Mouse (Mus musculus) common myeloid progenitor, adult 5-6 weeks (primary cell): Measurements from ENCODE around the gene Rgs9bp. TPM values are rescaled to one million over a fixed set of nuclear protein-coding genes. Genes with fewer than 3 reads are reported as not detected.
"Not testable (repeated sequence)": the region's sequence is repeated elsewhere in the genome, so short reads cannot be mapped to it uniquely, and the experiment has no call there.

ENCODE experiments used
- ATAC-seq: replicated peaks from 2 replicates; pipeline ENCODE4 v1.8.0; 2016; ENCODE audit warnings: low read depth, mild to moderate bottlenecking, moderate TSS enrichment, inconsistent platforms; ENCODE audit not compliant: poor library complexity, severe bottlenecking
- total RNA-seq: library from RNA; stranded (forward); fragments of 200-1000, 187-1606 nt; gene quantifications from 2 replicates; pipeline ENCODE4 v1.2.3, GENCODE M21; 2017

Gene Rgs9bp
- total RNA-seq, 1 experiment from 2014 or later: 1.4 TPM

DNA sequence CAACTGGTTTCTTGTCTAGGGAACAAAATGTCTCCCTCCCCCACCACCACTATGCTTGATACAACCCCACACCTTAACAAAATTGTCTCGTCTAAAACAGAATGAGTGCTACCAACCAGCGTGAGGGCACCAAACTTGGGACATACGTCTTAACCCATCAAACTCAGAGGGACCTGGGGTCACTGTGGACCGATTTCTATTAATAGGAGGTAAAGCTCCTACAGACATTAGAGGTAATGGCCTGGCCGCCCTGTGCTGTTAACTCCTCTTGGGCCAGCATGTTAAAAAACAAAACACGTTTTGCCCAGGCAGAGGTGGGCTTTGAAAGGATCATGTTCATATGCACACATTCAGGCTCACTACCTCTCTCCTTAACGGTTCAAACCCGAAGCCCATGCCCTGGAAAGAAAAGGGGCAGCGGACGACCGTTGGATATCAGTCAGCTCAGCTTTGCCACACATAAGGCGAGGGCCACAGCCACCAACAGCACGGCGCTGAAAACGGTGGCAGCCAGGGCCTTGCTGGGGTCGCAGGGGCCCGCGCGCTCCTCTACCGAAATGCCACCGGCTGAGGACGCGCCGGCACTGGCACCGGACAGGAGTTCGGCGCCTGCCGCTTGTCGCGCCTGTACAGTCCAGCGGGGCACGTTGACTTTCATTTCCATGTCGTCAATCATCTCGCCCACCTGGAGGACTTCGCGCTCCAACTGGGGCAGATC is 1.2 kb downstream of the Rgs9bp start:
- ATAC-seq: no peak

- ATAC-seq: no peak
These were observed 1.8 kb downstream of the Rgs9bp start for GRCm38 (mm10) chr7:35583476-35584025.

DNA sequence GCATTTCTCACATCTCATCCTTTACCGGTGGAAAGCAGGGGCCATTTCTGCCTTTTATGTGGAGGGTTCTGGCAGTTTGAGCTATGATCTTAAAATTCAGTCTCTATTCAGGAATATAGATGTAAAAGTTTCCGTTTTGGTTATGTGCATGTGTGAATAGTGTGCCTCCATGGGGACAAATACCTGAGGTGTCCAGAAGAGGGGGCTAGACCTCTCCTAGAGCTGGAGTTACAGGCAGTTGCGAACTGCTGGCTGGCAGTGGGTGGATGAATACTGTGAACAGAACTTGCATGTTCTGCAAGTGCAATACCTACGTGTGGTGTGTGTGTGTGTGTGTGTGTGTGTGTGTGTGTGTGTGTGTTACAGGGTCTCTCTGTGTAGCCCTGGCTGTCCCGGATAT is 2.7 kb downstream of the Rgs9bp start:
- no peak for ATAC-seq

DNA sequence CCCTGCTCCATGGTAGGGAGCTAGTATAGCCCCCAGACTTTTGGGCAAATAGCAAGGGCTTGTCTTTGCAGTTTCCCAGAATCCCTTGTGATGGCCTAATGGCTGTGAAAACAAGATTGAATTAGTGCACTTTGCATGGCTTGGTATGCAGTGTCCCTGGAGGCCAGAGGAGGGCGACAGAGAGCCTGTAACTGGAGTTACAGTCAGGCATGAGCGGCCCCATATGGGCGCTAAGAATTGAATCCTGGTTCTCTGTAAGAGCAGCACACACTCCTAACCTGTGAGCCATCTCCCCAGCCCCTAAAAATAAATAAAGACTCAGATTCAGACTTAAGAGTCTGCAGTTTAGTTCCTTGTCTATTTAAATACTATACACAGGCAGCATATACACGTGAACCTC is 5.5 kb downstream of the Rgs9bp start:
- peak; percentile 75 for ATAC-seq

- not testable (repeated sequence) for ATAC-seq
These were observed 14.5 kb downstream of the Rgs9bp start for GRCm38 (mm10) chr7:35570883-35571282.

- not testable (repeated sequence) for ATAC-seq
These were observed 15.7 kb downstream of the Rgs9bp start for GRCm38 (mm10) chr7:35569724-35570123.

DNA sequence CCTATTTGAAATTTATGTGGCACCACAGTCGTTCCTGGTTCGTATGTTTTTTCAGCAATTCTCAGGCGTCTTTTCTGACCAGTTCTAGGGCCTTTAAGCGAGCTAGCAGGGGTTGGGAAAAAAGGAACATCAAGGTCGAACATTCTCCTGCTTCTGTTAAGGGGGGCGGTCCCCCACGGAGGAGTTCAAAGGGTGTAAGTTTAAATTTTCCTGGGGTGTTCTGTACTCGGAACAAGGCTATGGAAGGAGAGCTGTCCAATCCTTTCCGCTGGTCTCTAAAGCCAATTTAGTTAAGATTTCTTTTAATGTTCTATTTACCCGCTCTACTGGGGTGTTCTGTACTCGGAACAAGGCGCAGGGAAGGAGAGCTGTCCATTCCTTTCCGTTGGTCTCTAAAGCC is 19.4 kb downstream of the Rgs9bp start:
- ATAC-seq: not testable (repeated sequence)

DNA sequence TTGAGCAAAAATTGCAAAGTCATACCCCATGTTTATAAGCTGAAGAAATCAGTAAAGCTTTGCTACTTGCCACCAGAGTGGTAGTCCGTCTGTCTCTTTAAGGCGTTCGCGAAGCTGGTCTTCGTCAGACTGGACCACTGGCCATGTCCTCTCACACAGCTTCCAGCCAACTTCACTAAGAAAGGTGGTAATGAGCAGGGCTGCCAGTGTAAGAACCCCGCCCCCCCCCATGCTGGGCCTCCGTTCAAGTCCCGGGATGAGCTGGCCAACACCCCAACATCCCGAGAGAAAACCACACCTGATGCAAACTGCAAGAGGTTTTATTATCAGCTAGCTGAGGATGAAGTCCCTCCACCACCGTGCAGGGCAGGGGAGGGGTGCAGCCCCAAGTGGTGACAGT is 20.5 kb downstream of the Rgs9bp start:
- ATAC-seq: not testable (repeated sequence)

GRCm38 (mm10) chr7:35564067-35564865 is 21.1 kb downstream of the Rgs9bp start:
- no peak for ATAC-seq

DNA sequence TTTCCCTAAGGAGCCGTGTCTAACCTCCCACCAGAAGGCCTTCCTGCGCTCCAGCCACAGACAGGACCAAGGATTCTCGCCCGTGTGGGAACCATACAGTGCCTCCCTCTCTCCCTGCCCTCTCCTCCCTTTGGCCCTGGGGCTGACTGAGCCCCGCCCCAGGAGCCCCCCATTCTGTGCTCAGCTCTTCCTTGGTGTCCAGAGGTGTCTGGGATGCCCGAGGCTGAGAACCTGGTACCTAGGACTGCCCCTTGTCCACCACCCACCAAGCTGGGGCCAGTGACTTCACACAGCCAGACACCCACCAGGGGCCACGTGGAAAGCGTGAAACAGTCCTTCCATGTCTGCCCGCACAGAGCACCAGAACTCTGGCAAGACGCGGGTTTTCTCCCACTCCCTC is 22.3 kb downstream of the Rgs9bp start:
- ATAC-seq: no peak

GRCm38 (mm10) chr7:35559838-35560237 is 25.5 kb downstream of the Rgs9bp start:
- ATAC-seq: peak; percentile 15; the same call in 1 of the 2 replicates

DNA sequence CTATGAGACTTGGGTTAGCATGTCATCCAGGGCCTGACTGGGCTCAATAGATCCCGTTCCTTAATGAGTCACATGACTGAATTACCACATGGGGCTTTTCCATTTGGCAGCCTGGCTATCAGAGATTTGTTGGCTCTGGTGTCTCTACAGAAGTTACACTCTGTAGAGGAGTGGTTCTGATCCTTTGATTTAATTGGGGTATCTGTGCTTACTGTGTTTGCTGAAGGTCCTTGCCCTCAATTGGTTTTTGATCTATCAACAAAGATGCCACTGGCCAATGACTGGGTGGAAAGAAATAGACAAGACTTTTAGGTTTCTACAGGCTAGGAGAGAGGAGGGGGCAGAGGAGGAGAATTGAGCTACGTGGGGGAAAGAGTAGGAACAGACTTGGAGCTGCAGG is 26.7 kb downstream of the Rgs9bp start:
- ATAC-seq: no peak

DNA sequence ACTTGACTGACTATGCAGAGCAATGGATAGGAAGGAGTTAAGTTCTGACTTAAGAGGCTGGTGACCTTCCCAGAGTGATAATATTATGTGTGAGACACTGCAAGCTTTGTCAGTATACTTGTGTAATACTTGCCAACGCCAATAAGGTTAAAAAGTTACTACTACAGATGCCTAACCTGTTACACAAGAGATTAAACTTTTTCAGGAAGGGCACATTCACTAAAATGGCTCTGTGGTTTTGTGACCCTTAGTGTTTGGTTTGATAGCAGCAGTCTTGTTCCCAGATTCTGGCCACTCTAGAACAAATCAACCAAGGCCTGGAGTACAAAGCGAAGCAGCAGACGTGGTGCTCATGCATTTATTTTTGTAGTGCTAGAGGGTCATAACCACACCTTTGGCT is 27.8 kb downstream of the Rgs9bp start:
- ATAC-seq: peak; percentile 56

DNA sequence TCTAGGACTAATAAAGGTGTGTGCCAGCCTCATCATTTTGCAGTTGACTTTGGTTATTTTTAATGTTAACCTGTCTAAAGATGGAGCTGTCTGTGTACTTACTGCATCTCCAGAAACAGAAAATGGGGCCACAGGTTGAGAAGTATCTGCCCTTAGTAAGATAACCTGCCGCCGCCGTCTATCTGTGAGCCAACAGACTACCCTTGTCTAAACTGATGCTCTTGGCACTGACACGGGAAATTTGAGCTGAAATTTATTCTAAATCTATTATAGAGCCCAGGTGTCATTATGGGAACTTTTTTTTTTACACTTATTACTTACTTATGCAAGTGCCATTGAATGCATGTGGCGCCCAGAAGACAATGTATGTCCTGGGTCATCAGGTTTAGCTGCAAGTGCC is 28.5 kb downstream of the Rgs9bp start:
- ATAC-seq: no peak

DNA sequence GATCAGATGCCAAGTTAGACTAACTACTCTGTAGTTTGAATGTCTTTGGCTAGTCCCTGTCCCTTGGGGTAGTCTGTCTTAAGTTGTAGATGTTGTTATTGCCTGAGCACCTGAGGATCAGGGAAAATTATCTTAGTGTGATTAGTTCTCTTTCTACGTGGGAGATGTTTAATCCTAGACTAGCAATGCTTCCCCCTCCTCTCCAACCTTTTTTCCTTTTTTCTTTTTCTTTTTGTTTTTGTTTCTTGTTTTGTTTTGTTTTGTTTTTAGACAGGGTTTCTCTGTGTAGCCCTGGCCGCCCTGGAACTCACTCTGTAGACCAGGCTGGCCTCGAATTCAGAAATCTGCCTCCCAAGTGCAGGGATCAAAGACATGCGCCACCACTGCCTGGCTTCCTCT is 29.2 kb downstream of the Rgs9bp start, which contains the start of gene Nudt19:
TSS of gene Nudt19 (minus strand) at position 100 of the 399 bp plus-strand sequence.
- no peak for ATAC-seq

- peak; percentile 59 for ATAC-seq
These were observed 29.9 kb downstream of the Rgs9bp start for GRCm38 (mm10) chr7:35555224-35556204.

GRCm38 (mm10) chr7:35554605-35555175 is 30.7 kb downstream of the Rgs9bp start:
- peak; percentile 11 for ATAC-seq

DNA sequence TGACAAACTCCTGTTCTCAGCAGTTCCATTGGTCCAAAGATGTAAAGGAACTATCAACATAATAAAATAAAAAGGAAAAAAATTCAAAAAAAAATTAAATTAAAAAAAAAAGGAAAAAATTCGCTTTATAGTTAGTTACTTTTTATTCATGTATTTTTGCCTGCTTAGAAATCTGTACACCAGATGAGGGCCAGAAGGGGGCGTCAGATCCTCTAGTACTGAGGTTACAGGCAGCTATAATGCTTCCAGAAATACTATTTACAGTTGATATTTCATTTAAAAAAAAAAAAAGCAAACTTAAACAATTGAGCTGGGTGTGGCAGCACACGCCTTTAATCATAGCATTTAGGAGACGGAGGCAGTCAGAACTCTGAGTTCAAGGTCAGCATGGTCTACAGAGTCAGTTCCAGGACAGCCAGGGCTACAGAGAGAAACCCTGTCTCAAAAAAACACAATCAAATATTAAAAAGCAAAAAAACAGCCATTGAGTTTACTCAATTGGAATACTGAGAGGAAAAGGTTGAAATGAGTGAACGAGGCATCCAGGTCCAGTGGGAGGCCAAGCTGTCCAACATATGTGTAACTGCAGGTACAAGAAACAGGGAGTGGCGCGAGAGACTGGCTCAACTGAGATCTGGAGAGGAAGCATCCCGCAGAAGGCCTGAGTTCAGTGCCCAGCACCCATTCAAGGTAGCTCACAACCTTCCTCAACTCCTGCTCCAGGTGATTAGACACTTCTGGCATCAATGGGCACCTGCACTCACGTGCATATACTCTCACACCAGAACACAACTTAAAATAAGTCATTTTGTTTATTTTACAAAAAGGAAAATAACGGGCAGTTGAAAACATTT is 31.4 kb downstream of the Rgs9bp start:
- no peak for ATAC-seq

DNA sequence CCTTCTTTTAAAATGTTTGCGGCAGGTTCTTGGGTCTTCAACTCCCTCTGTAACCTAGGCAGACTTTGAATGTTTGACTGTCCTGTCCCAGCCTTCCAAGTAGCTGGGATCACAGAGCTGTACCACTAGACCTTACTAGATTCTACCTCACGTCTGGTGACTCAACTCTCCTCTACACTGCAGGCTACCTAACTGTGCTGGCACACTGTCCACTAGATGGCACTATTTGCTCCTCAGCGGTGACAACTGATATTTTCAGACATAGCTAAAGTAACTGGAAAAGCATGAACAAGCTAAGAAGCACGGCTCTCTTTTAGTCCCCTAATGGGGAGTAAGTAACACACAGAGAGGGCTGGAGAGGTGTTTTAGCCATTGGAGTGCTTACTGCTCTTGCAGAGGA is 39.5 kb downstream of the Rgs9bp start:
- peak; percentile 95 for ATAC-seq
